Mouse (Mus musculus): Measurements from ENCODE around the gene Srxn1. TPM values are rescaled to one million over a fixed set of nuclear protein-coding genes. Genes with fewer than 3 reads are reported as not detected.
A peak's percentile ranks its signal among the peaks of the same experiment; 100 is the strongest.

Srxn1 gene
- polyA plus RNA-seq, 1 experiment from 2014 or later, result 7.7 TPM

GRCm38 (mm10) chr2:152144501-152144900, 39.2 kb downstream of the Srxn1 start:
- Histone ChIP-seq H3K4me2 (peak overlapping the region; percentile 86), H3K9ac (0 out of 2 replicates have a peak overlapping the region, but pooled peaks have one; percentile 4), H3K4me1 (peaks cover 30% of the 10 kb centered on the region), H3K27me3 (replicated peaks) (peaks cover 81% of the 10 kb centered on the region), H3K36me3 (no peaks in the 10 kb centered on the region), H3K27ac (replicated peaks) (no peak overlapping the region), H3K9me3 (no peaks in the 10 kb centered on the region), H3K4me3 (peak overlapping the region; percentile 60)
- WGBS, result 59% methylated on average over 5 of the region's 5 CpGs
- no peak for ATAC-seq (ENCODE audit: extremely low read depth, insufficient number of reproducible peaks, low FRiP score, low TSS enrichment)

DNA sequence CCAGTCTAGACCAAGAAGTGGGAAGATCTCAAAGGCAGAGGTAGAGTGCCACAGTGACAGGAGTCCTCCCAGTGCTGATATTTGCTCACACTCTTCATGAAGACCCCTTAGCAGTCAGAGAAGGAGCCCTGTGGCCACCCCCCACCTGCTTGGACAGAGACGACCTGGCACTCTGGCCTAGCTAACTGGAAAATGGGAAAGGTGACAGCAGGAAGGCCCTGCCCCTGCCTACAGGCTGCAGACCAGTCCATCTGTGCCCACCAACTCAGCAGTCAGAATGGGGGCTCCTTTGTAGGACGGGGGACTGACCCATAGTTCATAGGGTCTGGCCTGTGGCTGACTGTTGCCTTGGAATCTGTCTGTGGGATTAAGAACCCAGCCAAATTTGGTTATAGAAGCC, 40.4 kb downstream of the Srxn1 start:
- H3K9ac ChIP-seq, result no peak overlapping the region
- H3K9me3 ChIP-seq, result no peaks in the 10 kb centered on the region
- peak overlapping the region; percentile 60; the same call in 1 of the 2 replicates for H3K4me3 ChIP-seq
- no peak for ATAC-seq (ENCODE audit: extremely low read depth, insufficient number of reproducible peaks, low FRiP score, low TSS enrichment)
- peaks cover 30% of the 10 kb centered on the region for H3K4me1 ChIP-seq
- no peaks in the 10 kb centered on the region for H3K36me3 ChIP-seq
- H3K4me2 ChIP-seq, result peak overlapping the region; percentile 86
- peaks cover 75% of the 10 kb centered on the region for H3K27me3 ChIP-seq (replicated peaks)
- H3K27ac ChIP-seq (replicated peaks), result no peak overlapping the region
- WGBS, result 67% methylated on average over 2 of the region's 2 CpGs

DNA sequence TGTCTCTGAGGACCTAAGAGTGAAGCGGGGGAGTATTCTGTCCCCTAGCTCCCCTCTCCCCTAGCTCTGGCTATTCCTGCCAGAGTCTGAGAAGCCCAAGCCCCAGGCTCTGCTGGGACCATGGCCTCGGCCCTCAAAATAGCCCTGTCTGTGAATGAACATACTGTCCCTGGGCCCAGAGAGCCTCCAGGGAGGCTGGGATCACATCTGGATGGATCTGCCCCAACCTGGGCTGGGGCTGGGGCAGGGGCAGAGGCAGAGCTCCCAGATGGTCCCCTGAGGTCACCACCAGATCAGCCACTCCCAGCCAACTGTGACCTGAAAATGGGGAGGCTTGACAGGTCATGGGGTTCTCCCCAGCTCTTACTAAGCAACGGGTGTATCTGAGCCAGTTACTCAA, 41.8 kb downstream of the Srxn1 start:
- H3K4me1 ChIP-seq, result peaks cover 22% of the 10 kb centered on the region
- H3K27ac ChIP-seq (replicated peaks), result no peak overlapping the region
- no peaks in the 10 kb centered on the region for H3K36me3 ChIP-seq
- no peak overlapping the region for H3K4me3 ChIP-seq
- ATAC-seq (ENCODE audit: extremely low read depth, insufficient number of reproducible peaks, low FRiP score, low TSS enrichment), result no peak
- no peaks in the 10 kb centered on the region for H3K9me3 ChIP-seq
- no peak overlapping the region for H3K9ac ChIP-seq
- peaks cover 61% of the 10 kb centered on the region for H3K27me3 ChIP-seq (replicated peaks)
- no peak overlapping the region for H3K4me2 ChIP-seq
- 61% methylated on average over 3 of the region's 3 CpGs for WGBS

DNA sequence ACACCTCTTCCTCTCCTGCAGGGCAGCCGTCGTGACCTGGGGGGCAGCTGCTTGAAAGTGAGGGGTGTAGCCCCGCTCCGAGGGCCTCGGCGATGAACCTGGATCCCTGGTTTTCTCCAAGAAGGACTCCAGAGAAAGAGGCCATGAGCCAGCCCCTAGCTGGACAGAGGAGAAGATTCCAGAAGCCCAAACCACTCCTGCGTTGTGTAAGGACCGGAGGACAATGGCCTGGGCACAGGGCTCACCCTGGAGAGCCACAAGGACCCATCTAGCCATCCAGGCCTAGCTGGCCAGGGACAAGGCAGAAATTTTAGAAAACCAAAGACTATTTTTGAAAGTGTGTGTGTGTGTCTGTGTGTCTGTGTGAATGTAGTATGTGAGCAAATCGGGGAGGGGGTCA, 43.4 kb downstream of the Srxn1 start:
- Histone ChIP-seq H3K4me1 (peaks cover 6% of the 10 kb centered on the region), H3K9me3 (no peaks in the 10 kb centered on the region), H3K9ac (no peak overlapping the region), H3K4me3 (no peak overlapping the region), H3K4me2 (no peak overlapping the region), H3K36me3 (no peaks in the 10 kb centered on the region), H3K27ac (replicated peaks) (no peak overlapping the region), H3K27me3 (replicated peaks) (peaks cover 45% of the 10 kb centered on the region)
- 82% methylated on average over 9 of the region's 9 CpGs for WGBS
- no peak for ATAC-seq (ENCODE audit: extremely low read depth, insufficient number of reproducible peaks, low FRiP score, low TSS enrichment)

GRCm38 (mm10) chr2:152149891-152150290, 44.6 kb downstream of the Srxn1 start:
- no peak overlapping the region for H3K27ac ChIP-seq (replicated peaks)
- 44% methylated on average over 4 of the region's 4 CpGs for WGBS

GRCm38 (mm10) chr2:152150373-152150772, 45.1 kb downstream of the Srxn1 start:
- no peak overlapping the region for H3K27ac ChIP-seq (replicated peaks)
- no peak overlapping the region for H3K4me2 ChIP-seq
- no peak for ATAC-seq (ENCODE audit: extremely low read depth, insufficient number of reproducible peaks, low FRiP score, low TSS enrichment)
- WGBS, result 55% methylated on average over 6 of the region's 6 CpGs
- H3K27me3 ChIP-seq (replicated peaks), result peaks cover 28% of the 10 kb centered on the region
- no peak overlapping the region for H3K4me3 ChIP-seq
- no peak overlapping the region for H3K9ac ChIP-seq
- H3K36me3 ChIP-seq, result no peaks in the 10 kb centered on the region
- 0 out of 2 replicates have a peak, but pooled peaks cover 4% of the 10 kb centered on the region for H3K4me1 ChIP-seq
- H3K9me3 ChIP-seq, result no peaks in the 10 kb centered on the region

More at GRCm38 (mm10) chr2:152149891-152150290, 44.6 kb downstream of the Srxn1 start:
- H3K4me2 ChIP-seq, result no peak overlapping the region
- H3K4me1 ChIP-seq, result 0 out of 2 replicates have a peak, but pooled peaks cover under 1% of the 10 kb centered on the region
- H3K36me3 ChIP-seq, result no peaks in the 10 kb centered on the region
- no peak for ATAC-seq (ENCODE audit: extremely low read depth, insufficient number of reproducible peaks, low FRiP score, low TSS enrichment)
- H3K27me3 ChIP-seq (replicated peaks), result peaks cover 33% of the 10 kb centered on the region
- no peaks in the 10 kb centered on the region for H3K9me3 ChIP-seq
- no peak overlapping the region for H3K9ac ChIP-seq
- no peak overlapping the region for H3K4me3 ChIP-seq

DNA sequence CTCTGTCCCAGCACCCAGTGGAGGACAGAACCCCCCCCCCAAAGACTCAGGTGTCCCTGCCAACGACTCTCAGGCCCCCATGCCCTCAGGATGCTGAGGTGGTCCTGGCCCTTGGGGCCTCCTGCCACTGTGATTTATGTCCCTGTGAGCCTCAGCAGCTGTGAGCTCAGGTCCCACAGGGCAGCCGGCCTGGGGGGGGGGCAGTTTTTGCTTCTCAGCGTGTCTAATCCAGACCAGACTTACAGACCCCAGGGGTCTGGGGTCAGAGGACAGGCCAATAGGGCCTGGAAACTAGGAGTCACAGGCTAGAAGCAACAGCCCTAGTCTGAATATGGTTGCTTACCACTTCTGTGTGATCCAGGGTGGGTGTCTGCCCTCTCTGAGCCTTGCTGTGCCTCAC, 48.0 kb downstream of the Srxn1 start:
- H3K9me3 ChIP-seq, result no peaks in the 10 kb centered on the region
- H3K27me3 ChIP-seq (replicated peaks), result 0 out of 2 replicates have a peak, but pooled peaks cover 4% of the 10 kb centered on the region
- 46% methylated on average over 3 of the region's 3 CpGs for WGBS
- no peak overlapping the region for H3K27ac ChIP-seq (replicated peaks)
- H3K4me3 ChIP-seq, result no peak overlapping the region
- no peak overlapping the region for H3K9ac ChIP-seq
- peaks cover 13% of the 10 kb centered on the region; the same call in 1 of the 2 replicates for H3K4me1 ChIP-seq
- H3K36me3 ChIP-seq, result no peaks in the 10 kb centered on the region
- H3K4me2 ChIP-seq, result no peak overlapping the region
- no peak for ATAC-seq (ENCODE audit: extremely low read depth, insufficient number of reproducible peaks, low FRiP score, low TSS enrichment)

- Histone ChIP-seq H3K4me2 (0 out of 2 replicates have a peak overlapping the region, but pooled peaks have one; percentile 20), H3K27ac (replicated peaks) (peak overlapping the region; percentile 65), H3K27me3 (replicated peaks) (no peaks in the 10 kb centered on the region), H3K4me3 (no peak overlapping the region), H3K4me1 (peaks cover 13% of the 10 kb centered on the region; the same call in 1 of the 2 replicates), H3K9ac (no peak overlapping the region), H3K36me3 (no peaks in the 10 kb centered on the region), H3K9me3 (peaks cover 5% of the 10 kb centered on the region)
- 31% methylated on average over 7 of the region's 7 CpGs for WGBS
- peak; percentile 37; the same call in 1 of the 2 replicates for ATAC-seq (ENCODE audit: extremely low read depth, insufficient number of reproducible peaks, low FRiP score, low TSS enrichment)
Measured at GRCm38 (mm10) chr2:152155414-152156208, 50.3 kb downstream of the Srxn1 start.

GRCm38 (mm10) chr2:152156471-152156870, 51.2 kb downstream of the Srxn1 start:
- no peak for ATAC-seq (ENCODE audit: extremely low read depth, insufficient number of reproducible peaks, low FRiP score, low TSS enrichment)
- H3K4me1 ChIP-seq, result peaks cover 13% of the 10 kb centered on the region; the same call in 1 of the 2 replicates
- peaks cover 5% of the 10 kb centered on the region for H3K9me3 ChIP-seq
- H3K27me3 ChIP-seq (replicated peaks), result no peaks in the 10 kb centered on the region
- H3K36me3 ChIP-seq, result no peaks in the 10 kb centered on the region
- peak overlapping the region; percentile 65 for H3K27ac ChIP-seq (replicated peaks)
- H3K4me3 ChIP-seq, result no peak overlapping the region
- no peak overlapping the region for H3K9ac ChIP-seq
- WGBS, result 67% methylated on average over 6 of the region's 6 CpGs
- no peak overlapping the region for H3K4me2 ChIP-seq

DNA sequence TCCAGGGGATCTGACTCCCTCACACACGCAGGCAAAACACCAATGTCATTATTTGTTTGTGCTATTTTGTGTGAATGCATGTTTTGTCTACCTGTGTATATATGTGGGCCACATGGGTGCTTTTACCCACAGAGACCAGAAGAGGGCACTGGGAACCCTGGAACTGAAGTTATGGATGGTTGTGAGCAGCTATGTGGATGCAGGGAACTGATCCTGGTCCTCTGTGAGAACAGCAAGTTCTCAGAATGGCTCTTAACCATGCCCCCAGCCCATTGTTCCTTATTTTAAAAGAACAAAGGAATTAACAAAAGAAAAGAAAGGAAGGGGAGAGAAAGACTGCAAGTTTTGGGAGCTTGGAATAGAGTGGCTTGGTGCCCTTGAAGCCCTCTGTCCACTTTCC, 54.2 kb downstream of the Srxn1 start:
- Histone ChIP-seq H3K9me3 (peaks cover 5% of the 10 kb centered on the region), H3K4me1 (peaks cover 13% of the 10 kb centered on the region; the same call in 1 of the 2 replicates), H3K36me3 (no peaks in the 10 kb centered on the region), H3K27me3 (replicated peaks) (no peaks in the 10 kb centered on the region), H3K4me3 (no peak overlapping the region), H3K9ac (no peak overlapping the region), H3K4me2 (no peak overlapping the region), H3K27ac (replicated peaks) (no peak overlapping the region)
- ATAC-seq (ENCODE audit: extremely low read depth, insufficient number of reproducible peaks, low FRiP score, low TSS enrichment), result no peak
- WGBS, result 80% methylated on average over 1 of the region's 1 CpGs
